Mouse (Mus musculus) heart, postnatal 0 days (tissue): ENCODE results near the gene Lpp. TPM values are rescaled to one million over a fixed set of nuclear protein-coding genes. Genes with fewer than 3 reads are reported as not detected.

Source experiments
- ATAC-seq: fragments of 200-750 bp; cut with Nextera tagmentation; 2 replicates; pipeline ENCODE4 v1.8.0; 2017; ENCODE audit warnings: low read depth, moderate number of reproducible peaks, moderate library complexity; ENCODE audit not compliant: insufficient read depth
- DNase-seq: peaks from one replicate; pipeline ENCODE4 v3.0.0-alpha.2; 2016; ENCODE audit warnings: low spot score
- H3K27ac ChIP-seq: fragments of 300-500 bp; sonication (generic); 2 replicates; pipeline ENCODE4 v1.5.1; 2014; ENCODE audit warnings: low read depth, mild to moderate bottlenecking
- H3K27me3 ChIP-seq: fragments of 300-500 bp; sonication (generic); 2 replicates; pipeline ENCODE4 v1.6.1; 2014; ENCODE audit warnings: low read length, mixed read lengths; ENCODE audit not compliant: control insufficient read depth, insufficient read depth
- H3K36me3 ChIP-seq: fragments of 300-500 bp; sonication (generic); replicated peaks from 2 replicates; pipeline ENCODE4 v1.6.1; 2014; ENCODE audit warnings: low read length, mixed read lengths; ENCODE audit not compliant: control insufficient read depth, insufficient read depth
- H3K4me1 ChIP-seq: fragments of 300-500 bp; sonication (generic); 2 replicates; pipeline ENCODE4 v1.6.1; 2014; ENCODE audit warnings: antibody characterized with exemption; ENCODE audit not compliant: control insufficient read depth, insufficient read depth
- H3K4me2 ChIP-seq: fragments of 300-500 bp; sonication (generic); 2 replicates; pipeline ENCODE4 v1.6.1; 2014; ENCODE audit warnings: low read depth, mild to moderate bottlenecking, low read length, moderate library complexity
- H3K4me3 ChIP-seq: fragments of 300-500 bp; sonication (generic); 2 replicates; pipeline ENCODE4 v1.5.1; 2014; ENCODE audit warnings: low read depth, low read length
- H3K9ac ChIP-seq: fragments of 300-500 bp; sonication (generic); replicated peaks from 2 replicates; pipeline ENCODE4 v1.6.1; 2014; ENCODE audit warnings: low read depth, low read length, mixed read lengths
- H3K9me3 ChIP-seq: fragments of 300-500 bp; sonication (generic); replicated peaks from 2 replicates; pipeline ENCODE4 v1.6.1; 2016; ENCODE audit warnings: low read length; ENCODE audit not compliant: control insufficient read depth
- CTCF ChIP-seq: IDR thresholded peaks from 2 replicates; pipeline ENCODE4 v1.5.1; 2016; ENCODE audit warnings: antibody characterized with exemption, control low read depth, low read depth
- EP300 ChIP-seq: IDR thresholded peaks from 2 replicates; pipeline ENCODE4 v1.6.1; 2016; ENCODE audit warnings: antibody characterized with exemption, low read depth
- WGBS: fragments of 180-500 bp; shearing (Covaris S2); extraction: QIAGEN DNeasy Blood & Tissue Kit; methylation state at CpG from one replicate; pipeline ENCODE4 v1.1.7; 2014; 5-methylcytosine and 5-hydroxymethylcytosine counted together
- polyA plus RNA-seq: library from polyadenylated mRNA; unstranded; fragments of >200 nt; fragmentation: Nextera tagmentation; extraction: Ambion mirVana; gene quantifications from 2 replicates; pipeline ENCODE4 v1.2.1, GENCODE M21; 2015
- total RNA-seq: library from RNA; depleted of rRNA; stranded (reverse); fragments of >200 nt; gene quantifications from 2 replicates; pipeline ENCODE4 v1.2.3, GENCODE M21; 2014; ENCODE audit warnings: low replicate concordance

The Lpp gene
- total and polyA plus RNA-seq, 2 experiments from 2014 or later = 32.1 to 77.4 TPM

- 90% methylated on average over 5 of the region's 5 CpGs for WGBS
- Histone ChIP-seq H3K4me1 (no peaks in the 10 kb centered on the region), H3K27ac (no peak overlapping the region), H3K4me2 (no peak overlapping the region), H3K9ac (no peak overlapping the region), H3K36me3 (no peaks in the 10 kb centered on the region), H3K4me3 (no peak overlapping the region), H3K9me3 (no peaks in the 10 kb centered on the region), H3K27me3 (no peaks in the 10 kb centered on the region)
- TF ChIP-seq EP300 (no peak), CTCF (no peak)
- DNase-seq (no peak), ATAC-seq (no peak)
Measured at GRCm38 (mm10) chr16:24545366-24545765, 152.1 kb downstream of the Lpp start.

GRCm38 (mm10) chr16:24558458-24558857 lies 165.2 kb downstream of the Lpp start:
- no peak for DNase-seq
- 53% methylated on average over 4 of the region's 4 CpGs for WGBS
- peaks cover 23% of the 10 kb centered on the region for H3K4me1 ChIP-seq
- TF ChIP-seq CTCF (no peak), EP300 (no peak)
- no peak overlapping the region for H3K9ac ChIP-seq
- no peak overlapping the region for H3K27ac ChIP-seq
- H3K4me3 ChIP-seq = no peak overlapping the region
- ATAC-seq = no peak
- no peak overlapping the region for H3K4me2 ChIP-seq
- H3K36me3 ChIP-seq = no peaks in the 10 kb centered on the region
- no peaks in the 10 kb centered on the region for H3K9me3 ChIP-seq
- no peaks in the 10 kb centered on the region for H3K27me3 ChIP-seq

GRCm38 (mm10) chr16:24559811-24560210 lies 166.5 kb downstream of the Lpp start:
- no peak overlapping the region for H3K9ac ChIP-seq
- H3K4me1 ChIP-seq = peaks cover 23% of the 10 kb centered on the region
- H3K4me3 ChIP-seq = no peak overlapping the region
- H3K27ac ChIP-seq = no peak overlapping the region
- ATAC-seq (no peak), DNase-seq (no peak)
- H3K27me3 ChIP-seq = no peaks in the 10 kb centered on the region
- TF ChIP-seq EP300 = no peak
- TF ChIP-seq CTCF = no peak
- WGBS = 89% methylated on average over 4 of the region's 4 CpGs
- no peaks in the 10 kb centered on the region for H3K36me3 ChIP-seq
- H3K9me3 ChIP-seq = no peaks in the 10 kb centered on the region
- H3K4me2 ChIP-seq = no peak overlapping the region

- WGBS = 95% methylated on average over 2 of the region's 2 CpGs
- no peaks in the 10 kb centered on the region for H3K36me3 ChIP-seq
- H3K27me3 ChIP-seq = no peaks in the 10 kb centered on the region
- H3K9me3 ChIP-seq = no peaks in the 10 kb centered on the region
- DNase-seq (no peak), ATAC-seq (no peak)
- H3K9ac ChIP-seq = no peak overlapping the region
- no peak overlapping the region; the same call in 1 of the 2 replicates for H3K27ac ChIP-seq
- H3K4me1 ChIP-seq = peaks cover 23% of the 10 kb centered on the region
- no peak overlapping the region for H3K4me2 ChIP-seq
- H3K4me3 ChIP-seq = no peak overlapping the region
- TF ChIP-seq CTCF = no peak
- TF ChIP-seq EP300 = no peak
Measured at GRCm38 (mm10) chr16:24560998-24561397, 167.7 kb downstream of the Lpp start.

GRCm38 (mm10) chr16:24561602-24562001 lies 168.3 kb downstream of the Lpp start:
- Histone ChIP-seq H3K4me2 (no peak overlapping the region), H3K4me3 (no peak overlapping the region), H3K9ac (no peak overlapping the region), H3K9me3 (no peaks in the 10 kb centered on the region), H3K36me3 (no peaks in the 10 kb centered on the region), H3K27me3 (no peaks in the 10 kb centered on the region), H3K27ac (no peak overlapping the region; the same call in 1 of the 2 replicates), H3K4me1 (peaks cover 23% of the 10 kb centered on the region)
- ATAC-seq (no peak), DNase-seq (no peak)
- no peak for TF ChIP-seq CTCF
- WGBS = 33% methylated on average over 4 of the region's 4 CpGs

GRCm38 (mm10) chr16:24565311-24565710 lies 172.0 kb downstream of the Lpp start:
- H3K27me3 ChIP-seq = no peaks in the 10 kb centered on the region
- H3K27ac ChIP-seq = no peak overlapping the region
- H3K4me2 ChIP-seq = no peak overlapping the region
- ATAC-seq = no peak
- WGBS = 88% methylated on average over 7 of the region's 7 CpGs
- no peak overlapping the region for H3K9ac ChIP-seq
- no peak overlapping the region for H3K4me3 ChIP-seq
- no peaks in the 10 kb centered on the region for H3K9me3 ChIP-seq
- TF ChIP-seq CTCF = no peak
- no peak for TF ChIP-seq EP300
- H3K4me1 ChIP-seq = peaks cover 32% of the 10 kb centered on the region
- DNase-seq = no peak
- no peaks in the 10 kb centered on the region for H3K36me3 ChIP-seq
